Mouse (Mus musculus): ENCODE results near the gene Eef2.
"Not testable (repeated sequence)": the region's sequence is repeated elsewhere in the genome, so short reads cannot be mapped to it uniquely, and the experiment has no call there.

The Eef2 gene

GRCm38 (mm10) chr10:81146296-81146695 is 30.1 kb upstream of the Eef2 start:
- DNase-seq (ENCODE audit: low read depth, low spot score), result no peak

- DNase-seq (ENCODE audit: low read depth, low spot score), result no peak
These were observed 25.2 kb upstream of the Eef2 start for GRCm38 (mm10) chr10:81151261-81151660.

- DNase-seq (ENCODE audit: low read depth, low spot score), result no peak
These were observed 23.8 kb upstream of the Eef2 start for GRCm38 (mm10) chr10:81152609-81153008.

- DNase-seq (ENCODE audit: low read depth, low spot score), result no peak
These were observed 22.1 kb upstream of the Eef2 start for GRCm38 (mm10) chr10:81154313-81154712.

- DNase-seq (ENCODE audit: low read depth, low spot score), result no peak
These were observed 21.7 kb upstream of the Eef2 start for GRCm38 (mm10) chr10:81154736-81155135.

- peak; percentile 73 for DNase-seq (ENCODE audit: low read depth, low spot score)
These were observed 14.7 kb upstream of the Eef2 start for GRCm38 (mm10) chr10:81161602-81162317.

- no peak for DNase-seq (ENCODE audit: low read depth, low spot score)
These were observed 14.1 kb upstream of the Eef2 start for GRCm38 (mm10) chr10:81162318-81162652.

- no peak for DNase-seq (ENCODE audit: low read depth, low spot score)
These were observed 11.3 kb upstream of the Eef2 start for GRCm38 (mm10) chr10:81165118-81165517.

- DNase-seq (ENCODE audit: low read depth, low spot score), result peak; percentile 99
These were observed 9.0 kb upstream of the Eef2 start, which contains the start of gene Pias4 for GRCm38 (mm10) chr10:81167200-81168086. TSS of gene Pias4 (minus strand) at chr10:81167923.

- no peak for DNase-seq (ENCODE audit: low read depth, low spot score)
These were observed 8.4 kb upstream of the Eef2 start for GRCm38 (mm10) chr10:81168087-81168431.

- peak; percentile 73 for DNase-seq (ENCODE audit: low read depth, low spot score)
These were observed 7.7 kb upstream of the Eef2 start for GRCm38 (mm10) chr10:81168521-81169244.

GRCm38 (mm10) chr10:81169411-81169900 is 7.0 kb upstream of the Eef2 start:
- not testable (repeated sequence) for DNase-seq (ENCODE audit: low read depth, low spot score)

- peak; percentile 92 for DNase-seq (ENCODE audit: low read depth, low spot score)
These were observed 3.3 kb upstream of the Eef2 start for GRCm38 (mm10) chr10:81173132-81173531.

GRCm38 (mm10) chr10:81174617-81175344 is 1.6 kb upstream of the Eef2 start:
- peak; percentile 94 for DNase-seq (ENCODE audit: low read depth, low spot score)

GRCm38 (mm10) chr10:81175345-81175701 is 1.1 kb upstream of the Eef2 start:
- not testable (repeated sequence) for DNase-seq (ENCODE audit: low read depth, low spot score)

- no peak for DNase-seq (ENCODE audit: low read depth, low spot score)
These were observed 430 bp upstream of the Eef2 start for GRCm38 (mm10) chr10:81175936-81176465.

- DNase-seq (ENCODE audit: low read depth, low spot score), result no peak
These were observed 1.1 kb downstream of the Eef2 start for GRCm38 (mm10) chr10:81177491-81177925.

GRCm38 (mm10) chr10:81177958-81178712 is 1.7 kb downstream of the Eef2 start:
- no peak for DNase-seq (ENCODE audit: low read depth, low spot score)

GRCm38 (mm10) chr10:81178927-81179326 is 2.5 kb downstream of the Eef2 start:
- no peak for DNase-seq (ENCODE audit: low read depth, low spot score)

Measured in mesoderm, embryonic 11.5 days (tissue).